Mouse (Mus musculus): ENCODE data around the gene Prr5. TPM values are rescaled to one million over a fixed set of nuclear protein-coding genes. Genes with fewer than 3 reads are reported as not detected.
A peak's percentile ranks its signal among the peaks of the same experiment; 100 is the strongest.

The Prr5 gene
- polyA plus RNA-seq, 1 experiment from 2014 or later, result 20.4 TPM

DNA sequence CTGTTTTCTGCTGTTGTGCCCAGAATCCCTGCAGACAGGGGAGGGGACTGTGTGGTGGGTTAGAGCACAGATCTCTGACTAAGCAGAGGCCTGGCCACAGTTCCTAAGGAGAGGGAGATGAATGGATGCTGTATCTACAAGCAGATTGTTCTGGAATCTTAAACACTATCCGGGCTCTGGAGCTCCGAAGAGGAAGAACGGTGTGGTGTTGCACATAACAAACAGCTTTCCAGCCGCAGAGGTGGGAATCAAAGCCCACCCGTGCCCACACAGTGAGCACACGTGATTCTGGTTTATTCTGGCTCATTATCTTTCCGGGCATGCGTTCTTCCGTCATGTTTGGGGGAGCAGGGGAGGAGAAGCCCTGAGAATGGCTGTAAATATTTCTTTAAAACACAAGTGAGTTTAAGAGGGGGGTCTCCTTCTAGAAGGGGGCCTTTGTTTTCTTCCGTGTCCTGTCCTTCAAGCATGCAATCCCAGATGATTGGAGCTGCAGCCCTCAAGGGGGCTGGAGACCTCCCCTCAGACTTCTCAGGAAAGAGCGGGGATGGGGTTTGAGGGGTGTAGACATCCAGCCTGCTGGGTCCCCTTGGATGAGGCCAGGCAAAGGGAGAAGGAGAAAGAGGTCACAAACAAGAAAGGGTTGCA lies 67.0 kb downstream of the Prr5 start:
- 0 out of 2 replicates have a peak, but pooled peaks cover 3% of the 10 kb centered on the region for H3K4me1 ChIP-seq (replicated peaks; ENCODE audit: control insufficient read depth, insufficient read depth, low read length)
- H3K27ac ChIP-seq (ENCODE audit: low read depth, low read length), result no peak overlapping the region
- no peaks in the 10 kb centered on the region for H3K36me3 ChIP-seq (ENCODE audit: control insufficient read depth, insufficient read depth, low read length)
- no peak for ATAC-seq (replicated peaks; ENCODE audit: low FRiP score)
- H3K4me3 ChIP-seq (ENCODE audit: low read depth, low read length), result no peak overlapping the region
- H3K9ac ChIP-seq (ENCODE audit: low read depth, low read length), result no peak overlapping the region
- no peaks in the 10 kb centered on the region for H3K9me3 ChIP-seq (ENCODE audit: control insufficient read depth, low read length)
- no peak overlapping the region for H3K4me2 ChIP-seq
- 77% methylated on average over 11 of the region's 11 CpGs for WGBS
- H3K27me3 ChIP-seq (replicated peaks; ENCODE audit: control insufficient read depth, insufficient read depth, low read length), result no peaks in the 10 kb centered on the region; the same call in 1 of the 2 replicates
- DNase-seq (ENCODE audit: low spot score), result no peak

DNA sequence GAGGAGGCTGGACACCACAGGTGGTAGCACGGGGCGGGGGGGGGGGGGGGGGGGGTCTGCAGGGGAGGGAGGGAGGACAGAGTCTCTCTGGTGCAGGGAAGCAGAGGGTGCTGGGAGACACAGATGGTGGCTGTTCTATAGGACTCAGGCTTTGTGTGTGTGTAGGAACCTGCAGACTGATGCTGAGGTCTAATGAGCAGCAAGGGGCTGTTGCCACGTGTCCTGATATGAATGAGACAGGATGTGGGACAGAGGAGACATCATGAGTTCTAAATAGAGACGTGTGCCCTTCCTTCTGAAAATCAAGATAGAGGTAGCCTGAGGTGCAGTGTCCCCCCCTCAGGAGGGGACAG lies 67.5 kb downstream of the Prr5 start:
- H3K9me3 ChIP-seq (ENCODE audit: control insufficient read depth, low read length), result no peaks in the 10 kb centered on the region
- H3K36me3 ChIP-seq (ENCODE audit: control insufficient read depth, insufficient read depth, low read length), result no peaks in the 10 kb centered on the region
- H3K4me3 ChIP-seq (ENCODE audit: low read depth, low read length), result no peak overlapping the region
- DNase-seq (ENCODE audit: low spot score), result no peak
- no peak overlapping the region for H3K4me2 ChIP-seq
- no peaks in the 10 kb centered on the region for H3K27me3 ChIP-seq (replicated peaks; ENCODE audit: control insufficient read depth, insufficient read depth, low read length)
- 36% methylated on average over 2 of the region's 4 CpGs for WGBS
- H3K4me1 ChIP-seq (replicated peaks; ENCODE audit: control insufficient read depth, insufficient read depth, low read length), result 0 out of 2 replicates have a peak, but pooled peaks cover 3% of the 10 kb centered on the region
- H3K9ac ChIP-seq (ENCODE audit: low read depth, low read length), result no peak overlapping the region
- ATAC-seq (replicated peaks; ENCODE audit: low FRiP score), result no peak
- H3K27ac ChIP-seq (ENCODE audit: low read depth, low read length), result no peak overlapping the region

DNA sequence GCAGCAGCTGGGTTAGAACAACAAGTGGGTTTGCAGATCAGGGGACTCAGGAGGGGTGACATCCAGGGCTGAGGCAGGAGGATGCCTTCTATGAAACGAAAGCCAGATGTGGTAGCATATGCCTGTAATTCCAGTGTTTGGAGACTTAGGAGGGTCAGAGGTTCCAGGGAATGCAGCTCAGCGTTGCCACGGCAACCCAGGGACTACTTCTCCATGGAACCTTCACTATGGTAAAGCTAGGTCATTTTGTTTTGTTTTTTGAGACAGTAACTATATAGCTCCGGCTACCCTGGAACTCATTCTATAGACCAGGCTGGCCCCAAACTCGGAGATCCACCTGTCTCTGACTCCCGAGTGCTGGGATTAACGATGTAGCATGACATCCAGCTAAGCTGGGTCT lies 68.8 kb downstream of the Prr5 start:
- H3K4me2 ChIP-seq, result no peak overlapping the region
- WGBS, result 84% methylated on average over 7 of the region's 7 CpGs

DNA sequence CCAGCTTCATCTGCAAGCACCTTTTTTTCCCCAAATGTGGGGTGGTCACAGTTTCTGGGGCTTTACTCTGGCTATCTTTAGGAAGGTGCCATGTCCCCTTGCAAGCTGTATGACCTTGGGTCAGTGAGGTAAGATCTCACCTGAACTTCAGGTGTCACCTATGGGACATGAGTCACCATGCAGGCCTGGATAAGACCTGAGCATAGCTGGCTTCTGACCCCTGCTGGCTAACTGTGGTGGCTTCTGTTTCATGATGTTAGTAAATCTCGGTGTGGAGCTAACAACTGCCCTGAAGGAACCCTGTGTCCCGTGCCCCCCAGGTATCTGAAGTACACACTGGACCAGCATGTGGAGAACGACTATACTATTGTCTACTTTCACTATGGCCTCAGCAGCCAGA lies 72.2 kb downstream of the Prr5 start:
- Histone ChIP-seq H3K27ac (ENCODE audit: low read depth, low read length) (no peak overlapping the region), H3K4me1 (replicated peaks; ENCODE audit: control insufficient read depth, insufficient read depth, low read length) (0 out of 2 replicates have a peak, but pooled peaks cover 5% of the 10 kb centered on the region), H3K4me3 (ENCODE audit: low read depth, low read length) (no peak overlapping the region), H3K27me3 (replicated peaks; ENCODE audit: control insufficient read depth, insufficient read depth, low read length) (no peaks in the 10 kb centered on the region), H3K4me2 (no peak overlapping the region), H3K9ac (ENCODE audit: low read depth, low read length) (no peak overlapping the region), H3K9me3 (ENCODE audit: control insufficient read depth, low read length) (no peaks in the 10 kb centered on the region), H3K36me3 (ENCODE audit: control insufficient read depth, insufficient read depth, low read length) (no peaks in the 10 kb centered on the region)
- ATAC-seq (replicated peaks; ENCODE audit: low FRiP score), result no peak
- WGBS, result 65% methylated on average over 3 of the region's 3 CpGs
- DNase-seq (ENCODE audit: low spot score), result no peak

More for the DNA sequence above, 68.8 kb downstream of the Prr5 start:
- H3K27me3 ChIP-seq (replicated peaks; ENCODE audit: control insufficient read depth, insufficient read depth, low read length), result no peaks in the 10 kb centered on the region
- no peak overlapping the region for H3K27ac ChIP-seq (ENCODE audit: low read depth, low read length)
- H3K36me3 ChIP-seq (ENCODE audit: control insufficient read depth, insufficient read depth, low read length), result no peaks in the 10 kb centered on the region
- ATAC-seq (replicated peaks; ENCODE audit: low FRiP score) (no peak), DNase-seq (ENCODE audit: low spot score) (no peak)
- no peak overlapping the region for H3K4me3 ChIP-seq (ENCODE audit: low read depth, low read length)
- no peak overlapping the region for H3K9ac ChIP-seq (ENCODE audit: low read depth, low read length)
- H3K9me3 ChIP-seq (ENCODE audit: control insufficient read depth, low read length), result no peaks in the 10 kb centered on the region
- H3K4me1 ChIP-seq (replicated peaks; ENCODE audit: control insufficient read depth, insufficient read depth, low read length), result 0 out of 2 replicates have a peak, but pooled peaks cover 3% of the 10 kb centered on the region

DNA sequence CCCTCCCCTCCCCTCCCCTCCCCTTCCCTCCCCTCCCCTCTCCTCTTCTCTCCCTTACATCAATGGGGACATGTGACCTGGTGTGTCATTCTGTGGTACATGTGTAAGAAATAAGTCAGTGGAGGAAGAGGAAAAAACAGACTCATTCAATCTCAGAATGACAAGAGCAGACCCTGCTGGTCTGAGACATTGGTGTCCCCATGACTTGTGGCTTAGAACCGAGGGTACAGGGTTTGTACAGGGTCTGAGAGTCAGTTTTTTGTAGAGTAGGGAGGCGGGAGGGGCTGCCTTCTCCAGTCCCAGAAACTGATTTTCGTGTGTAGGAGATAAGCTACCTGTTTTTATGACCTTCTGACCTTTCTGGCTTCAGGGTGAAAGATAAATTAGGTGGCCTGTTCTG lies 73.9 kb downstream of the Prr5 start:
- ATAC-seq (replicated peaks; ENCODE audit: low FRiP score) (no peak), DNase-seq (ENCODE audit: low spot score) (no peak)
- Histone ChIP-seq H3K27ac (ENCODE audit: low read depth, low read length) (no peak overlapping the region; the same call in 1 of the 2 replicates), H3K4me3 (ENCODE audit: low read depth, low read length) (no peak overlapping the region), H3K27me3 (replicated peaks; ENCODE audit: control insufficient read depth, insufficient read depth, low read length) (no peaks in the 10 kb centered on the region), H3K9ac (ENCODE audit: low read depth, low read length) (no peak overlapping the region), H3K9me3 (ENCODE audit: control insufficient read depth, low read length) (no peaks in the 10 kb centered on the region), H3K36me3 (ENCODE audit: control insufficient read depth, insufficient read depth, low read length) (no peaks in the 10 kb centered on the region), H3K4me2 (no peak overlapping the region), H3K4me1 (replicated peaks; ENCODE audit: control insufficient read depth, insufficient read depth, low read length) (0 out of 2 replicates have a peak, but pooled peaks cover 2% of the 10 kb centered on the region)
- 16% methylated on average over 3 of the region's 3 CpGs for WGBS

DNA sequence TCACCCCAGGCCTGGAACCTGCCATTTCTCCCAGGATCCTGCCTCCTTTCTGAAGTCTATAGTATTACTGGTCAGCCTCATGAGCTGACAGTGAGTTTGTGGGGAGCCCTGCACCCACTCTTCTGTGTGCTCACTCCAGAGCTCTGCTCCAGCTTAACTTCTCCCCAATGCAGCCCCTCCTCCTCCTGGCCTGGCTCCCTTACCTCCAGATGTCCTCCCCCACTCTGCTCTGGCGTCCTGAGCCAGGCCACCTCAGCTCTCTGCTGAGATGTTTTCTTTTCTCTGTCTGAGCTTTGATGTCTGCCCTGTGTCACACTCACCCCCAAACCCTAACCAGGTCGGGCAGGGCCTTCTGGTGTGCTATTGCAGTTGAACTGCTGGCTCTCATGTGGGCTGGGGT lies 74.9 kb downstream of the Prr5 start:
- Histone ChIP-seq H3K27me3 (replicated peaks; ENCODE audit: control insufficient read depth, insufficient read depth, low read length) (no peaks in the 10 kb centered on the region), H3K4me1 (replicated peaks; ENCODE audit: control insufficient read depth, insufficient read depth, low read length) (0 out of 2 replicates have a peak, but pooled peaks cover 2% of the 10 kb centered on the region), H3K4me2 (no peak overlapping the region), H3K27ac (ENCODE audit: low read depth, low read length) (peak overlapping the region; percentile 45; the same call in 1 of the 2 replicates), H3K9me3 (ENCODE audit: control insufficient read depth, low read length) (no peaks in the 10 kb centered on the region), H3K4me3 (ENCODE audit: low read depth, low read length) (no peak overlapping the region), H3K9ac (ENCODE audit: low read depth, low read length) (no peak overlapping the region), H3K36me3 (ENCODE audit: control insufficient read depth, insufficient read depth, low read length) (no peaks in the 10 kb centered on the region)
- ATAC-seq (replicated peaks; ENCODE audit: low FRiP score) (no peak; the same call in 1 of the 2 replicates), DNase-seq (ENCODE audit: low spot score) (no peak)
- 13% methylated on average over 2 of the region's 2 CpGs for WGBS

DNA sequence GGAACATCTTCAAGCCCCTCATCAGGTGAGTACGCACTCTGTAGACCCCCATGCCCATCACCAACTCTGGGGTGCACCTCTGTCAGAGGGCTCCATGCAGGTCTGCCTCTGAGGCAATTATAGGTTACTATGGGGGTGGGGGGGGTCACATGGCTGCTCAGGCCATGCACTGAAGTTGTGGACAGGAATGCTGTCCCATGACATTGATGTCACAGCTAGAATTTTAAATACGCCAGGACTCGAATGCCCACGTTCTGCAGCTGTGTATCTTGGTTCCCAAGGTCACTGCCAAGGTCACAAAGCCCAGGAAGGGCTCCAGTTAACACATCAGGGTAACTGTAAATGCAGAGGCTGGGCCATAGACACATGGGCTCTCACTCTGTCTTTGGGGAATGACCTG lies 76.4 kb downstream of the Prr5 start:
- ATAC-seq (replicated peaks; ENCODE audit: low FRiP score) (no peak), DNase-seq (ENCODE audit: low spot score) (no peak)
- WGBS, result 79% methylated on average over 4 of the region's 4 CpGs

More for the DNA sequence above, 76.4 kb downstream of the Prr5 start:
- H3K36me3 ChIP-seq (ENCODE audit: control insufficient read depth, insufficient read depth, low read length), result no peaks in the 10 kb centered on the region
- H3K4me2 ChIP-seq, result no peak overlapping the region
- no peak overlapping the region for H3K27ac ChIP-seq (ENCODE audit: low read depth, low read length)
- H3K4me3 ChIP-seq (ENCODE audit: low read depth, low read length), result no peak overlapping the region
- H3K9ac ChIP-seq (ENCODE audit: low read depth, low read length), result no peak overlapping the region
- H3K9me3 ChIP-seq (ENCODE audit: control insufficient read depth, low read length), result no peaks in the 10 kb centered on the region
- no peaks in the 10 kb centered on the region for H3K27me3 ChIP-seq (replicated peaks; ENCODE audit: control insufficient read depth, insufficient read depth, low read length)
- 0 out of 2 replicates have a peak, but pooled peaks cover 2% of the 10 kb centered on the region for H3K4me1 ChIP-seq (replicated peaks; ENCODE audit: control insufficient read depth, insufficient read depth, low read length)
